Mouse (Mus musculus): ENCODE data around the gene Zbtb16.

- TF ChIP-seq CTCF (IDR thresholded peaks at IDR 0.05; ENCODE audit: low read depth) (no peak), EP300 (IDR thresholded peaks at IDR 0.05; ENCODE audit: low read depth) (no peak)
Observed at GRCm38 (mm10) chr9:48775561-48775960, 60.5 kb downstream of the Zbtb16 start.
